Mouse (Mus musculus) frontal cortex, adult 2 months (tissue): ENCODE data around the gene Ppm1l. TPM values are rescaled to one million over a fixed set of nuclear protein-coding genes. Genes with fewer than 3 reads are reported as not detected.

ENCODE experiments used
- DNase-seq, 2 experiments: peaks; one replicate each; pipeline ENCODE4 v3.0.0; 2022; ENCODE audit warnings: low spot score in 1 of 2; ENCODE audit errors: extremely low spot score in 1 of 2
- polyA plus RNA-seq: library from polyadenylated mRNA; depleted of rRNA; stranded (reverse); fragments of >200 nt; gene quantifications from 2 replicates; pipeline ENCODE4 v1.2.3, GENCODE M21; 2012

Ppm1l gene
- polyA plus RNA-seq, 1 experiment, result 32.2 TPM

DNA sequence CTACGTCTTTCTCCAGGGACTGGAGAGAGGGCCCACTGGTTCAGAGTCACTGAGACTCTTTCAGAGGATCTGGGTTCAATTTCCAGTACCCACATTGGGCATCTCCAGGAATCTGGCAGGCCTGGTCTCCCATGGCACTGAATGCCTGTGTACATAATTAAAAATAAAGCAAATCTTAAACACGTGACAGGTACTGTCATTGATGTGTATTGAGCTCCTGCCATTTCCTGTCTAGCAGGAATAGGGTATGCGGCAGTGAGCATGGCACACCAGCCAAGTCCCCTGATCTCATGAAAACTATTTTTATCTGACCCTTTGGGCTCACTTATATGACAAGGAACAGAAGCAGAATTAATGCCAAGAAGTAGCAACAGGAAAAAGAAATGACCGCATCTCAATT is 110.6 kb downstream of the Ppm1l start:
- no peak for DNase-seq

DNA sequence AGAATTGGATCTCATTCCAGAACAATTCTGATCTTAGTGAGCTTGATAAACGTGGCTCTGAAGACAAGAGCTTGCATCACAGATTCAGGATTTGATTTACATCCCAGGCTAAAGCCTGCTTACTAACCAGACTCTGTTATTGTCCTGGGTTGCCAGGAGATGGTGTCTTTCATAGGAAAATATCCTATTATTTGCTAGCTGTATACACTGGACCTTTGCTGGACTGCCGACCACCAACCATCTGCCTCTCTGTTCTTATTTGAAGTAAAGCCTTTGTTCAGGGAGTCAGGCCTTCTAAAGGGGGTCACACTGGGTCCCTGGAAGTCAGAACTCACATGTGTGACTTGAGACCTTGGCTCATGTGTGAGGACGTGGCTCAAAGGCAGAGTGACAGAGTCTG is 111.6 kb downstream of the Ppm1l start:
- no peak for DNase-seq

DNA sequence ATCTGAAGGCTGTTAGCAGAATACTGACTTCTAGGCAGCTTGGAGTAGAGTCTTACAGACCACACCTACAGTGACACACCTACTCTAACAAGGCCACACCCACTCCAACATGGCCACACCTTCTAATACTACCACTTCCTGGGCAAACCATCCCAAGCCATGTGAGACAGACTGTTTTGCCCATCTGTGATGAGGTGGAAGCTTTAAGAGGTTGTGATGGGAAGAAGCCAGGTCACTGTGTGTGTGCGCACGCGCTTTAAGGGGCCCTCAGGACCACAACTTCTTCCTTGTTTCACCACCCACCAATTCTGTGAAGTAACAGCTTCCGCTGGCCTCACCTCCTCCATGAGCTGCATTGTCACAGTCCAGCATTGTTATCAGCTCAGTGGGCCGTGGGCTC is 112.7 kb downstream of the Ppm1l start:
- no peak for DNase-seq

DNA sequence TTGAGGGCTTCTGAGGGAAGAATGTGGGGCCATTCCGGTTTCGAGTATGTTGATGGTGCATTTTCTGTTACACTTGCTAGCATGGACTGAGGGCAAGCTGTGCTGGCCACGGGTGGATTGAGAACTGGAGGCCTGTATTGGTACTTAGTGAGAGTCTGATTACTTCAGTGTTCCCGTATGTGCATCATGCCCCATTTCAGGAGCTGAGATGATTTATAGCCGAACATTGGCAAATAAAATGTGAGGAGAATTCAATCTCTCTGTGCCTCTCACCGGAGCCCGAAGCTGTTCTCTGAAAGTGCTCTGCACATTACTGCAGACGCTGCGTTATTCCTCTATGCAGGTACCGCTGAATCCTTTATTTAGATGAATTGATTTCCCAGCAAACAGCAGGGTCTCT is 116.9 kb downstream of the Ppm1l start:
- DNase-seq, result no peak

DNA sequence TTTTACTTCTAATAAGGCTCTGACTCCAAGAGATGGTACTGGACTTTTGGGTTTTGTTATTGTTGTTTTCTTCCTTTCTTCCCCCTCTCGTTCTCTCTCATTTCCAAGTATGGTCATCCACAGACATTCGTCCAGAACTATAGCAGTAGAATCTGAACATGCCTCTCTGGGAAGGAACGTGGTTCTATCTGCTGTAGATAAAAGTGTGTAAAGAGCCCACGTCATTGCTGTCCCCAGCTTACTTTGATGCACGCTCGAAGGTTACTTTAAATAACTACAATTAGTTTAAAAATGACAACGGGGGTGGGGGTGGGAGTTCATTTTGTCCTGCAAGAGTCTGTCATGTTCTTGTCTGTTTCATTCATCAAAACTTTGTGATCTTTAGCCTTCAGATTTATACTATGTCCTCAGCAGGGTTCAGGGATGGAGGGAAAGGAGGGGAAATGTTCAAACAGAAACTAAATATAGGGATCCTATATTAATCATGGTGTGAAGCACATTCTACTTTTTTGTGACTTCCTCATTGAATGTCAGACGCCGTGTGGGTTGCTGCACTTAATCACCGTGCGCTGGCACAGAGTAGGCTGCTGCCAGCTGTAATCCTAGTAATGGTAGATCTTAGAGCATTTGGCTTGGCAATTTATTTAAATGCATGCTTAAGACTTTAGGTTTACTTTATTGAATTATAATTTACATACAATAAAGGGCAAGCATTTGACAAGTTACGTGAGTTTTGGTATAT is 122.3 kb downstream of the Ppm1l start:
- peak; percentile 38 to 63 for DNase-seq

DNA sequence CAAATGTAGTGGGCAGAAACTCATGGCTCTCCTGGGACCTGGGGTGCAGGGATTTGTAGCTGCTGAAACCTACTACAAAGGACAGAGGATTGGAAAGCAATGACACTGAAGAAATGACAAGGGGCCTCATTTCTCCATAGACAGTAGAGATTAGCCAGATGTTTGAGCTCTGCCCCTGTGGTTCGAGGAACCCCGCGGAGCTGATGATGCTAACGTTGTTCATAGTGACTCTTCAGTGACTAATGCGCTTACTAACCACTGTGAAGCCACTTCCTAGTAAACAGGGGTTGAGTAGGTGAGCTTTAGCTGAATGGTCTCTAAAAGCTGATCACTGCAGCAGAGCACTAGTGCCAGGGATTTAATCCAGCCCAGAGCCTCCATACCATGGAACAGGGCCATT is 124.1 kb downstream of the Ppm1l start:
- DNase-seq, result no peak

DNA sequence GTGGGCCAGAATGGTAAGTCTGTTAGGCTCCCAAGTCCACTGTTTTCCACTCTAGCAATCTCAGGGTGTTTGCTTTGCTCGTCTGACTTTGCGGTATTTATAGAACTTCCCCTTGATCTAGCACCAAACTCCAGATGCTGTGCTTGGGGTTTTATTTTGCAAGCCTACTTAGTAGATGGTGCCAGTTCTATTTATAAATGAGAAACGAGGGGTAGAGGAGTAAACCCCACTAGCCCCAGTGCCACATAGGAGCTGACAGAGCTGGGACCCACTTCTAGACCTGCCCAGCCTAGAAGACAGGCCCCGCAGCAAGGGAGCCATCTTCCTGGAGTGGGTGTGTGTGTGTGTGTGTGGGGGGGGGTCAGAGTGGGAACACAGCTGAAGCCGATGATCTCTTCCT is 130.3 kb downstream of the Ppm1l start:
- no peak for DNase-seq

DNA sequence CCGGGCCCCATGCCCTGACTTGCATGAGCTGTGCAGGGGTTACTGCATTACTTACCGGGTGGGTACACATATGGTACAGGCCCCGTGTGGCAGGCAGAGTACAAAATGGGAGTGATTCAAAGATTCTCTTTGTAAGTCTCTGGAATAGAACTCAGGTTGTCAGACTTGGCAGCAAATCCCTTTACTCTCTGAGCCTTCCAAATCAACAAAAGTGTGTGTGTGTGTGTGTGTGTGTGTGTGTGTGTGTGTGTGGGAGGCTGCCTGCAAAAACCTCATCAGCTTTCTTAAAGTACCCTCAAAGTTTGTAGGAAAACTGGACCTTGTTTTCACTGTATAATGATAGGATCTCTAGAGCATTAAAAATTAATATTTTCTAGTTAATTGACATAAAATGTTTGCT is 132.4 kb downstream of the Ppm1l start:
- DNase-seq, result no peak

DNA sequence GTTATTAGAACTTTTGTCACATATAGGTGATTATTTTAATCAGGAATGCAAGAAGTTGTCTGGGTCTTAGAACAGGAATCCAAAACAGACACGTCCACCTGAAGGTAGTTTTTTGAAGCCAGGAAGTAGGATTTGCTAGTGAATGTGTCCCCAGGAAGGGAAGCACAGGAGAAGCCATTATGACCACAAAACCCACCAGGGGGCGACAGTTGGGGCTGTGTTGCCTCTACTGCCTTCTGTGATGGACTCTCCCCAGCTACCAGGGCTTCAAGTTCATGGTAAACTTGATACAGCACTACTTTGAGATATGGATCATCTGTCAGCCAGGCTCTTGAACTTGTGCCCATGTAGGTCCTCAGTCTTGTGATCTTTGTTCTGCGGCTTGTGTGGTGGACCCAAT is 137.7 kb downstream of the Ppm1l start:
- DNase-seq, result no peak

DNA sequence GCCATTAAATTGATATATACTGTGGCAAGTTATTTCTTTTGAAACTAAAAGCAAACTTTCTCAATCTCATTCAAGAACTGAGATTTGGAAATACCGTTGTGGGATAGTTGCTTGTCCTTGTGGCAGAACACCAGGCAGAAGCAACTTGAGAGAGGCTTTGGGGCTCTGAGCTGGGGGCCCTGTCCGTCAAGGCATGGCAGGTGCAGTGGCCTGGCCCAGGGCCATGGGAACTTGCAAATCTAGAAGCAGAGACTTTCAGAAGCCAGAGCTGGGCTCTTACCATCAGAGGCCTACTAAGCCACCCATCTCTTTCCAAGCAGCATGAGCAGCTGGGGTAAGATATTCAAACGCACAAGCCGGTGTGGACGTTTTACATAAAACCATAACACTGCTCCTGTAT is 139.4 kb downstream of the Ppm1l start:
- no peak for DNase-seq

DNA sequence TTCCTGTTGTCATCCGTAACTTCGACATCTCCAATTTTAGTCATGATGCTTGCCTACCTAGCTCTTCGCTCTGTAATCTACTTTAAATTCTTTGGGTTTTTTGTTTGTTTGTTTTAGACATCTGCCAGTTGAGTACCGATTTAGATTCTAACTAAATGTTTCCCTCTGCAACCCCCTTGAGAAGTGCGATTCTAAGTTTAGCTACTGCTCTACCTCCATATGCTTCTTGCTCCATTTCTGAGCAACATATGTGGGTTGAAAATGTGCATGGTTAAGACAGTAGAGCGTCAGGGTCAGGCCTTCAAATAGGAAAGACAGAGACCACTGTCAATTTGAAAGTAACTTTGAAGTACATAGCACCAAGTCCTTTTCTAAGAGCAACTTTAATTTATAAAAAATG is 142.1 kb downstream of the Ppm1l start:
- no peak for DNase-seq

DNA sequence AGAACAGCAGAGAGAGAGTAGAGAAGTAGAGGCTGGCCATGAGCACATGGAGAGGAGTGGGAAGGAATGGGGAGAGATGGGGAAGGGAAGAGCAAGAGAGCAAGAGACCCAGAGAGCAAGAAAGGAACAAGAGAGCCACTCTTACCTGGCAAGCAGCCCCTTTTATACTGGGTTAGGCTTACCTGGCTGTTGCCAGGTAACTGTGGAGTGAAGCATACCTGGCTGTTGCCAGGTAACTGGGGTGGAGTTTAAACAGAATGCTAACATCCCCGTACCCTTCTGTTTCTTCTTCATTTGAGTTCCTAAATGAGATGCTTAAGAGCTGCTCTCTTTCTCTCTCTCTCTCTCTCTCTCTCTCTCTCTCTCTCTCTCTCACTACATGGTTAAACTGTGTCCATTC is 145.3 kb downstream of the Ppm1l start:
- DNase-seq, result no peak

DNA sequence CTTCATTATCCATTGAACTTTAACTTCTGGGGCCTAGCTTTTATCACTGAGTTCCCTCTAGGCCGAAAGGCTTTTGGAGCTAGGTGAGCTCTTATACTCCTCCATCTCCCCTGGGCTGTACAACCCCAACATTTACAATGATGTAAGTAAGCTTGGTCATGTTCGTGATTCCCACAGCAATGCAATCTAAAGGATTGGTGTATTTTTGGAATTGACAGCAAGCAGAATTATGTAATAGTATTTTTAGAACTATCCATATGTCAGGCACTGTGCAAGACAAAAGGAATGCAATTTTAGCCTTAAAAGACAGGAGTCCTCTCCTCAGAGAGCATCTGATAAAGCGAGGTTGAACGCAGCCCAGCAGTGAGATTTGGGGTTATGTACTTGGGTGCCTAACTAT is 149.1 kb downstream of the Ppm1l start:
- no peak for DNase-seq

DNA sequence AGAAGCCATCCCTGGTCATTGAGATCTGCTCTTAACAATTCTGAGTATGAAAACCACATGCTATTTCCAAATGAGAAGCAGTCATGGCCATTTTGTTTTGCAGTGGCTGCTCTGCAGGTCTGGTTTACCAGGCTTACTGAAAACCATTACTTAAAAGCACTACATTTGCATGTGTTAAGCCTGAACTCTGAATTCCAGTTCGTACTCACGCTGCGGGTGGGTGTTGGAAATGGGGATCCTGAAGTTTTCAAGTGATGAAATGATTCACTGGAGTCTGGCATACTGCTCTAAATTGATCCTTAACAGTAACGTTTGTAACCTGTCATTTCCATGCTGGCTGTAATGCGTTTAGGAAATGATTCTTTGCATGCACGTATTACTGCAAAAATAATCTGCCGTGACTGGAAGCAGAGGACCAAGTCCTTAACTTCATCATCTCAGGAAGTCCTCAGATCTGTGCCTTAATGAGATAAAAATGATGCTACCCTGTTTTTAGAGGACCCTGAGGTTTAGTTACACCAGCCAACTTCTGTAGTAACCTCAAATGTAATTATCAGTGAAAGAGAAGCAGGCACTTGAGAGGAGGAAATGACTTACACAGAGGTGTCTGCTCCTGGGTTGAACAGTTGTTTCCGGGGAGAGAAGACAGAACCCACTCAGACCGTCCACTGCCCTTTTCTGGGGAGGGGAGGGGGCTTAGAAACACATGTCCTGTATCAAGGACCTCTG is 151.8 kb downstream of the Ppm1l start:
- DNase-seq, result peak; percentile 45 to 70

DNA sequence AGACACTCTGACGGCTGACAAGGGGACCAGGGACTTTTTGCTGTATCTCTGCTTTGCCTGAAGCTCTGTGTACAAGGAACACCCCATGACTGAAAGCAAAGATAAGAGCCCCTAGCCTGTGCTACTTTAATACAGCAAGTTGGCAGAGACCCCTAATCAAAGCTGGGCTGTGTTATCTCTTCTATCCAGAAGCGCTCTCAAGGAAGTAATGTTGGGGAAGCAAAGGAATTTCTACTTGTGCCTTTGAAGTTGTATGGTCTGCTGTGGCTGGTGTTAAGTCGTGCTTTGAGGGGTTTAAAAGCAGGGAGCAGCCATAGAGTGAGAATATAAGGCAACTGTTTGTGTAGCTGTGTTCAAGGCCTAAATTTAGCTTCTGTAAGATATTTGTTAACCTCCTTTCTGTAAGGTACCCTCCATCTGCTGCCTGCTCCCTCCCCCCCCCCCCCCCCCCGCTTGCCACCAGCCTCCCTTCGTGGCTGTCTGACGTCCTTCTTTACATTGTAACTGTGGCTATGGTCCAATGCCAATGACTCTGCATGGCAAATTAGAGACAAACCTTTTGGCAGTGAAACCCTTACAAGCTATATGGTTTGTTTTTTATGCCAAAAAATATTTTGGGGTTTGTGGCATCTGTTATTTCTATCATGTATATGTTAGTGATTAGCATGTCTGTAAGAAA is 152.9 kb downstream of the Ppm1l start:
- peak in 1 of 2 experiments; percentile 32 for DNase-seq

DNA sequence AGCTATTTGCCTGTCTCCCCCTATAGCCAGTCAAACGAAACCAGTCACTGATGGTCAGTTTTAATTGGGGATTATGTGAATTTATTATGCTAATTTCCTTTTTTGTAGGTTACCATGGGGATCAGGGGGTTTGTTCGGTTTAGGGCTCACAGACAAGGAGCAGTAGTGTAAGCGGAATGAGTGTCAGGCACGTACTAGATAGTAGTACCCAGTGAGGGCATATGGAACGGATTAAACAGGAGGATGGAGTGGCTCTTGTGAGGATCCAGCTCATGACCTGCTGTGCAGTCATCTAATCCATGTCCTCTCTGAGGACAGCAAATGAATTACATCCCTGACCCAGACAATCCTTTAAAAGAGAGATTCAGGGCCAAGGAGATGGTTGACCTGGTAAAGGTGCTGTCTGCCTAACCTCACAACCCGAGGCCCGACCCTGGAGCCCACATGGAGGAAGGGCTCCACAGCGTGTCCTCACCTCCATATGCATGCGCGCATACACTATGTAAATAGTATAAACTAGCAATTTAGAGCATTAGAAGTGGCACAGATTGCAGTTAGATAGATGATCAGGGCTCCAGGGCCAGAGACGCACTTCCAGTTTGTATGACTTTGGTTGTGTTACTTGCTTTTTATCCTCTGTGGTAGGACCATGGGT is 153.6 kb downstream of the Ppm1l start:
- no peak for DNase-seq

DNA sequence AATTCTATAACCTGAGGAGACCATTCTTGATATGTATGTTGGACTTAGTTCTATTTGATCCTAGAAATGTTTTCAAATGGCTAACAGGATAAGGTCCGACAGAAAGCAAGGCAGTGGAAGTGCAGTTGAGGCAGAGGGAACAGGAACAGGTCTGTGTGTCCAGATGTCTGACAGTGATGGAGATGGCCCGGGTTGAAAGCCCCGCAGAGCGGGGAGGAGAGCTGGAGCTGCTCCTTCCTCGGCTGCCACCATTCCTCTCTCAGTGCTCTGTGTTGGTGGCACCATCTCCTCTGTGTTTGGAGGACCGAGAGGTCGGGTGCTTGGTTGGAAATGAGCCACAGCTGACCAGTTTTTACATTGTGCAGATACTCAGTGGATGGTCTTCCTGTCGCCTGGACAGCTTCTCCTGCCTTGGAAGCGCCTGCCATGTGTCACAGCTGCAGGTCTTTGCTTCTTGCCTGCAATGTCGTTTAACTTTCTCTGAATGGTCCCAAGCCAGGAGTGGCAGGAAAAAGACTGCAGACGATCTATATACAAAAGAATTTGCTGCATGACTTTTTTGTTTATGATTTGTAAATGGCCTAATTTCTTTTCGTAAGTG is 159.3 kb downstream of the Ppm1l start:
- DNase-seq, result no peak

DNA sequence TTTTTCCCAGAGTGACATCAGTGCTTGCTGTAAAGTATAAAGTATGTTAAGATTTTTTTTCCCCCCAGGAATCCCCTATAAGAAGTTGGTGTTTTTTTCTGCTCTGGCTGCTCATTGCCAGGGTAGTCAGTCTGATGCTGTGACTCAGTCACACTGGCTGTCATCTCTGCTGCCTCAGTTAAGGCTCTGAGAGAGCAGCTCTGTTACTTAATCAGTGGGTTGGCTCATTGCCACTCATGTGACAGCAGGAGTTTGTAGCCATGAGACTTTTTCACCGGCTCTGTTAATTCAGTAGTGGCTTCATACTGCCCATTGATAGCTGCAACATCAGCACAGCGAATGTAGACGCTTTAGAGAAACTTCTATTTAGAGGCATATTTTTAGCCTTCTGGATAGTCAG is 163.3 kb downstream of the Ppm1l start:
- DNase-seq, result no peak

DNA sequence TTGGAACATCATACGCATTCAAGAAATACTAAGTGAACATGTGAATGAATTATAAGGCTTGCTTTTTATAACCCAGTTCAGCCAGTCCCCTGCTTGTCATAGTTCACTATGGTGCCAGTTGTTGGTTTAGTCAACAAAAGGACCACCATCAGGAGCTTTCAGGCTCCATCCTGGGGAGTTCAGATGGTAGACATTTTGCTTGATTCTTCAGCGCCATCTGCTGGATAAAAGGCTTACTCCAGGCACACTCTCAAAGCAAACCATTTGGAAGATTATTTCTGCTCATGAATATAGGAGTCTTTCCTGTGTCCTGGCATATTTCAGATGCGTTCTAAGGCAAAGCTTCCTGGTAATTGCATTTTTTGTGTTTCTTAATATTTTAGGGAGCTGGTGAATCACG is 165.2 kb downstream of the Ppm1l start:
- DNase-seq, result peak; percentile 50 to 93

DNA sequence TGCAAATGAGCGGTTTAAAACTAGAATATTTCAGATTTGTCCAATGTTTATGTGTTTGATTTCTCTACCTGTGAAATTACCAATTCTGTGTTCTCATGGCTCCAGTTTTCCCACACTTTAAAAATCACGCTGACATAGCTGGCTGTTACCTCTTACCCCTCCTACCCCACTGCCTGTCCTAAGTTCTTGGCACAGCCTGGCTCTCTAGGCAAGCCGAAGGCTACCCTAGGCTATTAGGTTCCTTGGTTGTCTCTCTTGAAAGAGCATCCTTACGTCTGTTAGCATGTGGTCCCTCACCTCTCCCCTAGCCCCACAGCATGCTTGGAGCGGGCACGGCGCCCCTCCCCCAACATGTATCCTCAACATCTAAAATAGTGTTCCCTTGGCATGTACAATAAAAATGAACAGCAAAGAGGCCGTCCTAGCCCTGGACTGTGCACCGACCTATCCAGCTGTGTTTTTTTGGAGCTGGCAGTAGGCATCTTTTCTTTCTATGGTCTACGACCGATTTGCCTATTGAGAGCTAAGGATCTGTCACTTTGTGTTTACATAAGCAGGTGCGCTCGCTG is 167.4 kb downstream of the Ppm1l start:
- no peak for DNase-seq

DNA sequence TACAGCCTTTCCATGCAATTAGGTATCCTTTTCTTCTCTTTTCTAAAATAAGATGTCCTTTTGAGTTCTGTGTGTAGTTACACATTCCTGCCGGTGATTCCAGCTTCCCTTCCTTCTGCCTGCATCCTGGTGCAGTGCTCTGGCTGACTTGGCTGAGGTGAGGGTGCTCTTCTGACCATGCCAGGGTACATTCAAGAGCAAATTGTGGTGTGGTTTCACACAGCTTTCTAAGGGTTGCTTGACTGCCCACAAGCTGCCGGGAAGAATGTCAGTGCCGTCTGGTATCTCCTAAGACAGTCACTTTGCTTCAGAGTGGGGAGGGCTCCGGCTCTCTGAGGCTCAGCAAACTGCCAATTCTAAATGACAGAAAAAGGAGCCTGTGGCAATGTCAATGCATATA is 167.9 kb downstream of the Ppm1l start:
- no peak for DNase-seq
